In genomic region chr4:130574048-130574413, GRCm38 (mm10) we compare ENCODE assay signal across 8 mouse cellular contexts. TPM values are rescaled to one million over a fixed set of nuclear protein-coding genes. Genes with fewer than 3 reads are reported as not detected.
DNase-seq lines count a peak whose midpoint lies in the region; ATAC-seq and TF ChIP-seq lines count a peak whose summit lies in the region.

TSS of gene Nkain1 (minus strand) at chr4:130574173.

- 2% methylated on average over 38 of the region's 41 CpGs for WGBS in thymus, adult 2 months
- WGBS in heart, embryonic 12.5 days = under 1% methylated on average over 38 of the region's 41 CpGs
- WGBS in liver, embryonic 16.5 days (ENCODE audit: insufficient replicate concordance) = 1% methylated on average over 36 of the region's 41 CpGs
- 2% methylated on average over 41 of the region's 41 CpGs for WGBS in small intestine, adult 2 months

- no peaks in the 10 kb centered on the region for H3K9me3 ChIP-seq in heart, embryonic 12.5 days (replicated peaks)
- H3K9me3 ChIP-seq in liver, embryonic 16.5 days (replicated peaks; ENCODE audit: control insufficient read depth, low read length) = no peaks in the 10 kb centered on the region

- peak; percentile 81 for ATAC-seq in heart, embryonic 12.5 days (ENCODE audit: insufficient number of reproducible peaks, low FRiP score)
- peak; percentile 39; the same call in 1 of the 2 replicates for ATAC-seq in liver, embryonic 16.5 days (ENCODE audit: low read depth)
- no peak for ATAC-seq in activated CD4-positive, CD25-positive, alpha-beta regulatory T cell, adult 4 months

- TF ChIP-seq POLR2A in thymus, adult 2 months (IDR thresholded peaks at IDR 0.05; ENCODE audit: control insufficient read depth, extremely low read depth, insufficient read depth, low read length, poor library complexity) = no peak
- TF ChIP-seq POLR2A in small intestine, adult 2 months (IDR thresholded peaks at IDR 0.05; ENCODE audit: low read depth, low read length) = no peak

- peak within 1 kb of the TSS; percentile 79 for H3K9ac ChIP-seq in heart, embryonic 12.5 days
- H3K9ac ChIP-seq in liver, embryonic 16.5 days (ENCODE audit: low read depth, low read length) = no peak within 1 kb of the TSS; the same call in 1 of the 2 replicates

- no peak for TF ChIP-seq CTCF in thymus, adult 2 months (IDR thresholded peaks at IDR 0.05; ENCODE audit: borderline replicate concordance, control insufficient read depth, extremely low read depth, insufficient read depth, low read length, poor library complexity)
- no peak for TF ChIP-seq CTCF in small intestine, adult 2 months (IDR thresholded peaks at IDR 0.05; ENCODE audit: extremely low read depth, insufficient read length, insufficient replicate concordance, low read depth, low read length)

- DNase-seq in thymus, adult 2 months = peak; percentile 8
- DNase-seq in thymus, adult 18-20 months = no peak
- peak; percentile 76 for DNase-seq in embryo, embryonic 10.5 days (ENCODE audit: low spot score)
- peak; percentile 68 for DNase-seq in kidney, postnatal 10 days

- H3K27ac ChIP-seq in thymus, adult 2 months (ENCODE audit: control insufficient read depth, insufficient read depth, low read length) = no peak within 1 kb of the TSS
- no peak within 1 kb of the TSS for H3K27ac ChIP-seq in heart, embryonic 12.5 days (ENCODE audit: poor library complexity, severe bottlenecking)
- H3K27ac ChIP-seq in liver, embryonic 16.5 days (ENCODE audit: low read length) = no peak within 1 kb of the TSS
- no peak within 1 kb of the TSS for H3K27ac ChIP-seq in small intestine, adult 2 months (ENCODE audit: insufficient read depth, low read depth, low read length)

- peak within 1 kb of the TSS; percentile 99 for H3K4me2 ChIP-seq in heart, embryonic 12.5 days
- H3K4me2 ChIP-seq in liver, embryonic 16.5 days (ENCODE audit: low read depth, low read length) = peak within 1 kb of the TSS; percentile 76

- peaks cover 14% of the 10 kb centered on the region for H3K27me3 ChIP-seq in thymus, adult 2 months (ENCODE audit: control insufficient read depth, insufficient read depth, low read length)
- H3K27me3 ChIP-seq in heart, embryonic 12.5 days (replicated peaks) = peaks cover 8% of the 10 kb centered on the region; the same call in 1 of the 2 replicates
- peaks cover 37% of the 10 kb centered on the region for H3K27me3 ChIP-seq in liver, embryonic 16.5 days (ENCODE audit: control insufficient read depth, insufficient read depth, low read depth, low read length)
- H3K27me3 ChIP-seq in small intestine, adult 2 months (ENCODE audit: control insufficient read depth, insufficient read depth, low read length) = peaks cover 12% of the 10 kb centered on the region

- H3K4me3 ChIP-seq in thymus, adult 2 months (ENCODE audit: control insufficient read depth, insufficient read depth, low read length) = 0 out of 2 replicates have a peak within 1 kb of the TSS, but pooled peaks have one; percentile 3
- H3K4me3 ChIP-seq in heart, embryonic 12.5 days = peak within 1 kb of the TSS; percentile 72
- H3K4me3 ChIP-seq in liver, embryonic 16.5 days (ENCODE audit: low read depth, low read length) = peak within 1 kb of the TSS; percentile 52
- H3K4me3 ChIP-seq in small intestine, adult 2 months (ENCODE audit: low read depth, low read length) = peak within 1 kb of the TSS; percentile 61

- H3K4me1 ChIP-seq in thymus, adult 2 months (replicated peaks; ENCODE audit: control insufficient read depth, insufficient read depth, low read length) = peaks cover 5% of the 10 kb centered on the region; the same call in 1 of the 2 replicates
- peaks cover 32% of the 10 kb centered on the region for H3K4me1 ChIP-seq in heart, embryonic 12.5 days (replicated peaks)
- H3K4me1 ChIP-seq in liver, embryonic 16.5 days (ENCODE audit: control insufficient read depth, low read depth, low read length) = no peaks in the 10 kb centered on the region
- peaks cover 11% of the 10 kb centered on the region for H3K4me1 ChIP-seq in small intestine, adult 2 months (ENCODE audit: control insufficient read depth, insufficient read depth, insufficient read length, low read length)

- H3K36me3 ChIP-seq in thymus, adult 2 months (ENCODE audit: control insufficient read depth, insufficient read depth, low read length) = no peaks in the 10 kb centered on the region
- H3K36me3 ChIP-seq in heart, embryonic 12.5 days = no peaks in the 10 kb centered on the region
- no peaks in the 10 kb centered on the region for H3K36me3 ChIP-seq in liver, embryonic 16.5 days (ENCODE audit: control insufficient read depth, insufficient read depth)
- H3K36me3 ChIP-seq in small intestine, adult 2 months (ENCODE audit: control insufficient read depth, insufficient read depth, low read length) = no peaks in the 10 kb centered on the region

RNA-seq across cellular contexts. Expression of gene Nkain1, which starts in this region (rescaled TPM):
- polyA plus RNA-seq in thymus, adult 2 months (2012; rRNA removed) = 2.4 and 2.9 TPM in 2 replicates
- 1.1 and 1.3 TPM in 2 replicates for polyA plus RNA-seq in heart, embryonic 12.5 days (2016; fragmentation: Nextera tagmentation; extraction: Ambion mirVana)
- not detected in 2 replicates for polyA plus RNA-seq in liver, embryonic 16.5 days (2015; fragmentation: Nextera tagmentation; extraction: Ambion mirVana)
- polyA plus RNA-seq in small intestine, adult 2 months (2012; rRNA removed) = 3.3 and 8.2 TPM in 2 replicates
- not detected for polyA plus RNA-seq in activated CD4-positive, CD25-positive, alpha-beta regulatory T cell, adult 4 months (2017; shearing (Covaris generic))

Comparison
In these comparisons a context has a peak if more than half of its experiments do, and no peak if none do; other contexts are left out.
1. DNase-seq: peak in thymus, adult 2 months (single experiment), embryo, embryonic 10.5 days (single experiment) and kidney, postnatal 10 days (single experiment); none in thymus, adult 18-20 months (0 of 2).
2. Peak in ATAC-seq, H3K4me3 ChIP-seq and H3K4me2 ChIP-seq in liver, embryonic 16.5 days; RNA of the gene not detected or under 1 TPM.
3. H3K4me3 ChIP-seq: peak in every context shown above with its lines; median percentile 72 in heart, embryonic 12.5 days; 61 in small intestine, adult 2 months; 52 in liver, embryonic 16.5 days; 3 in thymus, adult 2 months.